Mouse (Mus musculus): ENCODE data around the gene Gnb2. TPM values are rescaled to one million over a fixed set of nuclear protein-coding genes. Genes with fewer than 3 reads are reported as not detected.

Gene Gnb2
- total RNA-seq, 2 experiments from 2014 or later = 570 to 583 TPM

DNA sequence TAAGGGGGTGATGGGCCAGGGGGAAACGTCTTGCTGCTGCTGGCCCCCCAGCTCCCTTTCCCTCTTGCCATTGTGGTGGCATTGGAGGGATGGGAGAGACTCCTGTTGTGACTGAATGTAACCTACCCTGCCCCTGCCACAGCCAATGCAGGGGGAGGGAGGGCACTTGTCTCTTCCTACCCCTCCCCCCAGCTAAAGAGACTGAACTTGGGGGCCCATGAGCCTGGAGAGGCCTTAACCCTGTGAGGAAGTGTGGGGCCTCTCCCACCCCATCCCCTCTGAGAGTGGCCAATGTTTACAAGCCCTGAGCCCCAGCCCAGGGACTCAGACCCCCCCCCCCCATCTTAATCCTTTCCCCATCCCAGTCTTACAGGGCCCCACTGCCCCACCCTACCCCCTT lies 5.9 kb downstream of the Gnb2 start:
- Histone ChIP-seq H3K4me3 (no peak overlapping the region), H3K27ac (no peak overlapping the region)
- intact Hi-C loops (cut with DNase I) = loop anchor here (5.0 kb wide), 1 partner anchor 230 kb away; no protein-coding TSS in a partner anchor
- DNase-seq (ENCODE audit: extremely low spot score in 1 of 2, low spot score in 2 of 2) = no peak
- no peak for TF ChIP-seq CTCF (IDR thresholded peaks at IDR 0.05)

DNA sequence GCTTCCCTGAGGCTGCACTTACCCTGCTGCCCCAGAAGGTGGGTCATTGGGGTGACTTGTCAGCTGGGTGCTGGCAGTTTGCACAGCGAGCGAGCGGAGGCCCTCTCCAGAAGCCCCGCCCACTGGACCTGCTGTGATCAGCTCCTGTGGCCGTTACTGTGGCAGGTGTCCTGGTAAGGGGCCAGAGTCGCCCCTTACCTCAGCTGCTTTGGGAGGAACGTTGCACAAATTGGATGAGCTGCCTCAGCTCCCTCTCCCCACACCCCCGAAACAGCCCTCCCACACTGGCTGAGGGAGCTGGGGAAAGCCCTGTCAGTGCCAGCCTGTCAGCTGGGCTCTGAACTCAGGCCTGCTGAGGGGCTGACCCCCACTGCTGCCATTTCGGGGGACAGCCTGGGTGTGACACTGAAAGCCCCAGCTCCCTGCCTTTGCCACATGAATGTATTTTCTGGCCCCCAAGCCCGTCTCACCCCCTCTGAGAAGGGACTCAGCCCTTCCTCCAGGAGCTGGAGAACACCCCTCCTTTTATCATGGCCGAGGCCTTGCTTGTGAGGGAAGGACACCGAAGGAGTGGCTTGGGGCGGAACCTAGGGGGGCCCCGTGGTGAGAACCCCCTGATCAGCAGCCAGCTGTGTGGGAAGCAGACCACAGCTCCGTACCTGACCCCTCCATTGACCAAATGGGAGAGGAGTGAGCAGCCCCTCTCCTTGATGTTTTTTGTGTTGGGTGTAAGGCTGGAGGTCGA lies 6.9 kb downstream of the Gnb2 start:
- intact Hi-C loops (cut with DNase I) = loop anchor here (5.0 kb wide), 1 partner anchor 229 kb away; no protein-coding TSS in a partner anchor
- DNase-seq (ENCODE audit: extremely low spot score in 1 of 2, low spot score in 2 of 2) = peak in 1 of 2 experiments; percentile 57
- Histone ChIP-seq H3K4me3 (no peak overlapping the region), H3K27ac (peak overlapping the region; percentile 47)
- no peak; the same call in 1 of the 2 replicates for TF ChIP-seq CTCF (IDR thresholded peaks at IDR 0.05)

DNA sequence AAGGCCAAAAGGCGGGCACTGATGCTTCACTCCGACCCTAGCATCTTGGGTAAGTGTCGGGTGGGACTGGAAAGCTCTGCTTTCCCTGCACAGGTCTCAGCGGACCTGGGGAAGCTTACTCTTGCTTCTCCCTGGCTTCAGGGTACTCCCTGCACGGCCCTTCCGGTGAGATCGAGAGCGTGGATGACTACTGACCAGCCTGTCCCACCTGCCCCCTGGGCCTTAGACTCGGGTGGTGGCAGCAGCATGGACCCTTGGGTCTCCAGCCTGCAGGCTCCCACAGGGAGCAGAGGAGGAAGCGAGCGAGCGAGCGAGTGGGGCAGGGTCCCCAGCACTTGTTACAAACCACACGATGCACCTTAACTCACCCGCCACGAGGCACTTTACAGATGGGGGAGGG lies 7.8 kb downstream of the Gnb2 start:
- no peak for TF ChIP-seq CTCF (IDR thresholded peaks at IDR 0.05)
- Histone ChIP-seq H3K27ac (no peak overlapping the region), H3K4me3 (no peak overlapping the region)
- intact Hi-C loops (cut with DNase I) = loop anchor here (5.0 kb wide), 1 partner anchor 228 kb away; no protein-coding TSS in a partner anchor
- no peak for DNase-seq (ENCODE audit: extremely low spot score in 1 of 2, low spot score in 2 of 2)

DNA sequence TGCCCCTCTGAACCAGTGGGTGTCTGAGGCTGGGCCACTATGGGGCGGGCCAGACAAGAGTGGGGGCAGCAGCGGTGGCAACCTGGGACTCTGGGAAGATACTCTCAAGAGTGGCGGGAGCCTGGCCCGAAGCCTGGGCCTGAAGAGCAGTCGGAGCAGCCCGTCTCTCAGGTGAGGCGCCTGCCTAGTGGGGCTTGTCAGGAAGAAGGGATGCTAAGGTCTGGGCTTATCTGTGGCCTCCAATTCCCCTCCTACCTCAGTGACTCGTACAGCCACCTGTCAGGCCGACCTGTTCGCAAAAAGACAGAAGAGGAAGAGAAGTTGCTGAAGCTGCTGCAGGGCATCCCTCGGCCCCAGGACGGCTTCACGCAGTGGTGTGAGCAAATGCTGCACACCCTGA lies 8.6 kb downstream of the Gnb2 start:
- no peak for TF ChIP-seq CTCF (IDR thresholded peaks at IDR 0.05)
- Histone ChIP-seq H3K4me3 (no peak overlapping the region), H3K27ac (no peak overlapping the region)
- intact Hi-C loops (cut with DNase I) = loop anchor here (5.0 kb wide), 1 partner anchor 227 kb away; no protein-coding TSS in a partner anchor
- no peak for DNase-seq (ENCODE audit: extremely low spot score in 1 of 2, low spot score in 2 of 2)

DNA sequence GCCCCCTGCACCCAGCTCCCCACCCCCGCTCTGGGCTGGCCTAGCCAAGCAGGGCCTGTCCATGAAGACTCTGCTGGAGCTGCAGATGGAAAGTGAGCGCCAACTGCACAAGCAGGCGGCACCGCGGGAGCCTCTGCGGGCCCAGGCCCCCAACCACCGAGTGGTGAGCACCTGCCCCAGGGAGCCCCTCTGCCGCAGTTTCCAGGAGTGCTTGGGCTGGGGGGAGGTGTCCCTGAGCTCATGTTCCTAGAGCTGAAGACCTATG lies 9.1 kb downstream of the Gnb2 start:
- DNase-seq (ENCODE audit: extremely low spot score in 1 of 2, low spot score in 2 of 2) = no peak
- no peak overlapping the region for H3K4me3 ChIP-seq
- TF ChIP-seq CTCF (IDR thresholded peaks at IDR 0.05) = no peak
- intact Hi-C loops (cut with DNase I) = no loop called here
- no peak overlapping the region for H3K27ac ChIP-seq

DNA sequence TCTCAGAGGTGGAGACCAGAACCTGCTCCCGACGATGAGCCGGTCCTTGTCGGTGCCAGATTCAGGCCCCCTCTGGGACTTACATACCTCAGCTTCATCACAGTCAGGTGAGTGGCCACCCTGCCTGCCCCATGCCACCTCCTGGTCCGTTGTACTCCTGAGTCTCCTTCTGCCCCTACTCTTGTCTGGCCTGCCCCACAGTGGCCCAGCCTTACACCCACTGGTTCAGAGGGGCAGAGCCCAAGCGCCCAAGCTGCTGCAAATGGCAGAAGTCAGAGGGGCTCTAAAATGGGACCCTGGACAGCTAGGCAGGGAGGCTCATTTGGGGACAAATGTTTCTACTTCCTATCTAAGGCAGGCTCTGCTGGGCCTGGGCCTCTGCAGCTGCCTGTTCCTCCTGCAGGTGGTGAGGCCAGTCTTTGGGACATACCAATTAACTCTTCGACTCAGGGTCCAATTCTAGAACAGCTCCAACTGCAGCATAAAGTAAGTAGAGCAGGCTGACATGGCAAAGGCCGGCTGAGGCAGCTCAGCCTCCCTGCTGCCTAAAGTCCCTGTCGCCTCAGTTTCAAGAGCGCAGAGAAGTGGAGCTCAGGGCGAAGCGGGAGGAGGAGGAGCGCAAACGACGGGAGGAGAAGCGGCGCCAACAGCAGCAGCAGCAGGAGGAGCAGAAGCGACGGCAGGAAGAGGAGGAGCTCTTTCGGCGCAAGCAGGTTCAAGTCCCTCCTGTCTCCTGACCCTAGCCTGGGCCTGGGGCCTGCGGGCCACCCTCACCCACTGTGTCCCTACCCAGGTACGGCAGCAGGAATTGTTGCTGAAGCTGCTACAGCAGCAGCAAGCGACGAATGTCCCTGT lies 9.7 kb downstream of the Gnb2 start:
- intact Hi-C loops (cut with DNase I) = no loop called here
- DNase-seq (ENCODE audit: extremely low spot score in 1 of 2, low spot score in 2 of 2) = no peak
- Histone ChIP-seq H3K27ac (no peak overlapping the region), H3K4me3 (no peak overlapping the region)
- no peak; the same call in 1 of the 2 replicates for TF ChIP-seq CTCF (IDR thresholded peaks at IDR 0.05)

DNA sequence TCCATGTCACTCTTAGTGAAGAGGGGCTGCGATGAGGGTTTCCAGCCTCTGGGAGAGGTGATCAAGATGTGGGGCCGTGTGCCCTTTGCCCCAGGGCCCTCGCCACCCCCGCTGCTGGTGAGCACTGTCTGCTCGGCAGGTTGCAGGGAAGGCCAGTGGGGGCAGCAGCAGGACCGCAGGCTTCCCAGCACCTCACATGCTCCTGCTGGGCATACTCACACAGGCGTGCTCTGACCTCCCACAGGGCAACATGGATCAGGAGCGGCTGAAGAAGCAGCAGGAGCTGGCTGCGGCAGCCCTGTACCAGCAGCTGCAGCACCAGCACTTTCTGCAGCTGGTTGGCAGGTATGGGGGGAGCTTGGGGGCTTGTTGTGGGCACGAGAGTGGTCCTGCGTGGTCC lies 10.6 kb downstream of the Gnb2 start:
- intact Hi-C loops (cut with DNase I) = no loop called here

DNA sequence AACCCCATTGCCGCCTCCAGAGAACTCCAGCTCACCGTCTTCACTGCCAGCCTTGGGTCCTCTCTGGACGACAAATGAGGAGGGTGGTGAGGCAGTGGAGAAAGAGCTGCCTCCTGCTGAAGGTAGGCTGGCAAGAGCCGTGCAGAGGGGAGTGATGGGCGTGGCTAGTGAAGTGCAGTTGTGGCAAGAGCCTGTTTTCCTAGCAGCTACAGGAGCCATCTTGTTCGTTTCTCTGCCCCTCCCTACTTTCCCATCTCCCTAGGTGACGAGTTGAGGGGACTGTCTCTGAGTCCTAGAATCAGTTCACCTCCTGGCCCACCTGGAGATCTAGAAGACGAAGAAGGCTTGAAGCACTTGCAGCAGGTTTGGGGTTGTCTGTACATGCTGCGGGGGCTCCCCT lies 11.4 kb downstream of the Gnb2 start:
- Histone ChIP-seq H3K27ac (no peak overlapping the region), H3K4me3 (no peak overlapping the region)
- no peak for DNase-seq (ENCODE audit: extremely low spot score in 1 of 2, low spot score in 2 of 2)
- TF ChIP-seq CTCF (IDR thresholded peaks at IDR 0.05) = no peak
- intact Hi-C loops (cut with DNase I) = no loop called here

More for the DNA sequence above, 10.6 kb downstream of the Gnb2 start:
- no peak for DNase-seq (ENCODE audit: extremely low spot score in 1 of 2, low spot score in 2 of 2)
- TF ChIP-seq CTCF (IDR thresholded peaks at IDR 0.05) = no peak
- no peak overlapping the region for H3K4me3 ChIP-seq
- no peak overlapping the region for H3K27ac ChIP-seq

DNA sequence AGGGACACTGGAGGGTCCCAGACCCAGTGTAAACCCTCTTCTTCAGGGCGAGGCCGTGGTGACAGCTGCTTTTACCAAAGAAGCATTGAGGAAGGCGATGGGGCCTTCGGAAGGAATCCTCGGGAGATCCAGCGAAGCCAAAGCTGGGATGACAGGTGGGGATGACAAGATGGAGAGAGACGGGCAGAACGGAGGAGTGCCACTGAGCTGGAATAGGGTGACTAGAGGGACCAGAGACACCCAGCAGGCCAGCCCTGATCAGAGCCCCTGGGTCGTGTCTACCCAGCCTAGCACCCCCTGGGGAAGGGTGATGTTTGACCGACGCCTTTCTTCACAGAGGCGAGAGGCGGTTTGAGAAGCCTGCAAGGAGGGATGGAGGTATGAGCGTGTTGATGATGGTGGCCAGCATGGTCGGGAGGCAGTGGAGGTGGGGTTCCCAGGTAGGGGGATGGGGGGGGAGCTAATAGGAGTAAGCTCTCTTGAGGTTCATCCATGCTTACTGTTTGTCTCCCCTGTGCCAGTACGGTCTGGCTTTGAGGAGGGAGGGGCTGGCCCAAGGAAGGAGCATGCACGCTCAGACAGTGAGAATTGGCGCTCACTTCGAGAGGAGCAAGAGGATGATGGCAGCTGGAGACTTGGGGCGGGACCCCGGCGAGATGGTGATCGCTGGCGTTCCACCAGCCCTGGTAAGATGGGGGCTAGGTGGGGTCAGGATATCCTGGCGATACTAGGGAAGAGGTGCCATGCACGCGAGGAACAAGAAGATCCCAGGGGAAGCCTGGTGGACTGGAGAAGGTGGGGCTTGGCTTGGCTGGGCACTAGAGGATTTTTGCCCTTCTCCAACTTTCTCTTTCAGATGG lies 13.4 kb downstream of the Gnb2 start:
- H3K27ac ChIP-seq = no peak overlapping the region
- H3K4me3 ChIP-seq = no peak overlapping the region
- intact Hi-C loops (cut with DNase I) = loop anchor here (10.0 kb wide), 1 partner anchor 55 kb away; no protein-coding TSS in a partner anchor
- DNase-seq (ENCODE audit: extremely low spot score in 1 of 2, low spot score in 2 of 2) = no peak
- TF ChIP-seq CTCF (IDR thresholded peaks at IDR 0.05) = no peak

DNA sequence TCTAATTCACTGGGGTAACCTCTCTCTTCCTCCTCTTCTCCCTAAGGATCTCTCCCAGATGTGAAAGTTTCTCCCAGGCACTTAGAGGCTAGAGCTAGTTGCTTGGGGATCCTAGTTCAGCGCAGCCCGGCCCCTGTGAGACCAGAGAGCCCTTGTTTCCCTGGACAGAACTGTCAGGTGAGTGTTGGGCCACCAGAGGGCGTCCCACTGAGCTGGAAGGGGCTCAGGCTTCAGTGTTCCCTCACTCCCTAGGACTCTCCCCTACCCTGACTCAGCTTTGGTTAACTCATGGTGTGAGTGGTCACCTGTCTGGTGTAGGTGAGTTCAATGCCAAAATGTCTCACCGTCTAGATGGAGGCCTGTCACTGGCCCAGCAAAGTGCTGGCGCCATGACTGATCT lies 14.9 kb downstream of the Gnb2 start, which contains the start of gene Gigyf1:
Gene Gigyf1 (plus strand): TSS at position 113 of the 400 bp plus-strand sequence.
- Histone ChIP-seq H3K4me3 (no peak within 1 kb of the TSS), H3K27ac (no peak within 1 kb of the TSS)
- no peak for DNase-seq (ENCODE audit: extremely low spot score in 1 of 2, low spot score in 2 of 2)
- TF ChIP-seq CTCF (IDR thresholded peaks at IDR 0.05) = peak; percentile 59
- intact Hi-C loops (cut with DNase I) = loop anchor here (10.0 kb wide), 1 partner anchor 56 kb away; no protein-coding TSS in a partner anchor

DNA sequence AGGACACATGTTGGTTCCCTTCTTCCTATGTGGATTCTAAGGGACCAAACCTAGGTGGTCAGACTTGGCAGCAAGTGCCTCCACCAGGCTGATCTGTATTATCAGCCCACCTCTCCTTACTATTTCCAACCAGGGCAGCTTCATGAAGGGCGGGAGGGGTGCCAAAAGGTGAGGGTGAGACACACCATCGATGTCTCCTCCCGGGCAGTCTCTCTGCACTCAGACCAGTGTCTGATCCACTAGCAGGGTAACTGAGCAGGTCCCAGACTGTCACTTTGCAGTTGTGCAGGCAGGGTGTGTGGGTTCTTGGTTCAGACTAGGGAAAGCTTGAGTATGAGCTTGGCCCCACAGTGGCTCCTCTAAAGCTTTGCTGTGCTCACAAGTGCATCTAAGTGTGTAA lies 18.5 kb downstream of the Gnb2 start:
- Histone ChIP-seq H3K4me3 (no peak overlapping the region), H3K27ac (no peak overlapping the region)
- intact Hi-C loops (cut with DNase I) = loop anchor here (5.0 to 10.0 kb wide), 2 partner anchors 60 to 232 kb away; partner anchors contain the start of gene Tsc22d4
- no peak for TF ChIP-seq CTCF (IDR thresholded peaks at IDR 0.05)
- no peak for DNase-seq (ENCODE audit: extremely low spot score in 1 of 2, low spot score in 2 of 2)
